Comparison of ENCODE assay signal across 11 mouse cellular contexts in genomic region chr2:59992488-59993189, GRCm38 (mm10).
DNase-seq lines count a peak whose midpoint lies in the region; ATAC-seq and TF ChIP-seq lines count a peak whose summit lies in the region.
"Had no signal": no experiment of that assay in that cellular context is flagged by ENCODE, and none has a peak within 500 bp of the region (broad histone marks: within the 10 kb centered on the region; RNA-seq: fewer than 3 reads in every experiment).

No protein-coding gene starts in this region.

- no peak for DNase-seq in kidney, adult 2 months
- DNase-seq in kidney, adult 18-20 months = no peak
- DNase-seq in embryo, embryonic 9.5 days (ENCODE audit: extremely low spot score) = peak; percentile 41
- DNase-seq in neural tube, embryonic 10.5 days (ENCODE audit: extremely low spot score, low spot score) = peak; percentile 39
- no peak for DNase-seq in adipocyte (ENCODE audit: low spot score)
- no peak for DNase-seq in gastrocnemius, postnatal 25 days
- DNase-seq: forebrain, postnatal 0 days; spleen, adult 18-20 months had no signal

- no peak for TF ChIP-seq POLR2A in kidney, adult 2 months (IDR thresholded peaks at IDR 0.05; ENCODE audit: low read depth, low read length)

- H3K27me3 ChIP-seq in kidney, adult 2 months (replicated peaks; ENCODE audit: control insufficient read depth, insufficient read depth, low read length) = no peaks in the 10 kb centered on the region
- H3K27me3 ChIP-seq in limb, embryonic 13.5 days = no peaks in the 10 kb centered on the region
- H3K27me3 ChIP-seq: megakaryocyte, embryonic 14.5 days had no signal

- H3K4me3 ChIP-seq in kidney, adult 2 months (ENCODE audit: insufficient read depth, low read depth, low read length) = 0 out of 2 replicates have a peak overlapping the region, but pooled peaks have one; percentile 14
- H3K4me3 ChIP-seq in limb, embryonic 13.5 days = peak overlapping the region; percentile 24
- H3K4me3 ChIP-seq: megakaryocyte, embryonic 14.5 days had no signal

- no peak overlapping the region for H3K27ac ChIP-seq in kidney, adult 2 months (ENCODE audit: insufficient read depth, low read depth, low read length)
- peak overlapping the region; percentile 44; the same call in 1 of the 2 replicates for H3K27ac ChIP-seq in limb, embryonic 13.5 days

- H3K9ac ChIP-seq in limb, embryonic 13.5 days = peak overlapping the region; percentile 25
- H3K9ac ChIP-seq: forebrain, postnatal 0 days had no signal

- H3K9me3 ChIP-seq in limb, embryonic 13.5 days = no peaks in the 10 kb centered on the region
- H3K9me3 ChIP-seq: megakaryocyte, embryonic 14.5 days had no signal

- TF ChIP-seq CTCF in kidney, adult 2 months (conservative IDR thresholded peaks at IDR 0.05; ENCODE audit: insufficient read depth, insufficient read length, low read depth, low read length) = no peak

- WGBS in kidney, adult 2 months = 61% methylated on average over 10 of the region's 10 CpGs
- 13% methylated on average over 10 of the region's 10 CpGs for WGBS in limb, embryonic 13.5 days

- H3K36me3 ChIP-seq in kidney, adult 2 months (ENCODE audit: control insufficient read depth, insufficient read depth, low read length) = no peaks in the 10 kb centered on the region; the same call in 1 of the 2 replicates
- peaks cover 6% of the 10 kb centered on the region; the same call in 1 of the 2 replicates for H3K36me3 ChIP-seq in limb, embryonic 13.5 days

- peaks cover 5% of the 10 kb centered on the region; the same call in 1 of the 2 replicates for H3K4me1 ChIP-seq in kidney, adult 2 months (ENCODE audit: control insufficient read depth, insufficient read depth, low read length)
- peaks cover 19% of the 10 kb centered on the region for H3K4me1 ChIP-seq in limb, embryonic 13.5 days

- ATAC-seq in limb, embryonic 13.5 days (ENCODE audit: low FRiP score, low read depth) = no peak
- no peak for ATAC-seq in activated CD4-positive, CD25-positive, alpha-beta regulatory T cell, adult 4 months
- ATAC-seq: forebrain, postnatal 0 days had no signal

- peak overlapping the region; percentile 53 for H3K4me2 ChIP-seq in limb, embryonic 13.5 days (replicated peaks)

Comparison
In these comparisons a context has a peak if more than half of its experiments do, and no peak if none do; other contexts are left out.
1. DNase-seq: peak in embryo, embryonic 9.5 days (single experiment) and neural tube, embryonic 10.5 days (single experiment); none in kidney, adult 2 months (single experiment), kidney, adult 18-20 months (single experiment), adipocyte (single experiment) and gastrocnemius, postnatal 25 days (single experiment).